Mouse (Mus musculus) lung, postnatal 10 days (tissue): ENCODE measurements at regions not wholly inside any gene's neighbourhood (a gene's known extent, or its start where the extent isn't known, plus 50 kb on each side); places are given as distances from the start of the nearest gene placed in this dataset.

Experiments
- DNase-seq: peaks from one replicate; pipeline ENCODE4 v3.0.0; 2021

DNA sequence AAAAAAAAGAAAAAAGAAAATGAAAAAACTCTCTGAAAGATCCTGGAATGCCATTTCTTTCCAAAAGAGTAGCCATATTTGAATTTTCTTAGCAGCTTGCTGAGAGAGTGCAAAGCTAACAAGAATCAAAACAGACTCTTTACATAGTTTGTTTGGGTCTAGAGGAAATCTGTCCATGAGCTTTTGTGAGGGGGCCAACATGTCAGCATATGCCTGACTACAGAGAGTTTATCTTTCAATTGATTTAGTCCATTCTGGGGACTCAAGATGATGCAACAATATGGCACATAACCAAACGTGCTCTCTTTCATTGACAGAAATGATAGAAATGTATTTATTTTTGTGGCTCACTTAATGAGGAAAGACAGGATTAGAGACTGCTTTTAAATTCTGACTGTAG is 822.8 kb upstream of the Acvr2a start:
- no peak for DNase-seq

DNA sequence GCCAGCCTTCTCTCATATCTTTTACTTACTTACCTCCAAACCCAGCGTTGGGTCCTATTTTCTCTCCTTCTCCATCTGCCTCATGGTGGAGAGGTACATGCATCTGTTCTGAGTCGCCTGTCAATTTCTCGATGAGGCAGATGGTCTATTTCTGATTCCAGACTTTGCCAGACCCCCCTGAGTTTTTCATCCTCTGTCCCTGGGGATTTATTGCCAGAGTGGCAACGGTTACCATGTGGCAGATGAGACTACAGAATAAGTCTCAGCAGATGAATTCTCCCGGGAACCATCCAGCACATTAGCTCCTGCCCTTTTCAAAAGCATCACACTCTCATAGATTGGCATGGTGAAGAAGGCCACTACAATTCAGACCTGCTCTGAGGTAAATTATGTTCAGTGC is 819.7 kb upstream of the Acvr2a start:
- DNase-seq: no peak

DNA sequence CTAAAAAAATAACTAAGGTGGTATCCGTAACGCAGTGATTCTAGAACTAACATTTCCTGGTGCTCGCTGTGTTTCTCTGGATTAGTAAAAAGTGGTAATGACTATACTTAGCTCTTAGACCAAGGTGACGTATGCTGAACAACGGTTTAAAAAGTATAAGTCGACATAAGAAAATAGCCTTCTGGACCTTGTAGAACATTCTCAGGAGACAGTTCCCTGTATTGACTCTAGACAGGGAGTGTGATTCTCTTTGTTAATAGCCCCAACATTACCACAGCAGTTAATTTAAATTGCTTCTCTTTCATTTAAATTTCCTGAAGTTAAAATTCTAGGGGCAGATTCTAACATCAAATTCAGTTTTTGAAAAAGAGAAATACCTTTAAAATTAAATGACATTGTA is 812.7 kb upstream of the Acvr2a start:
- DNase-seq: no peak

DNA sequence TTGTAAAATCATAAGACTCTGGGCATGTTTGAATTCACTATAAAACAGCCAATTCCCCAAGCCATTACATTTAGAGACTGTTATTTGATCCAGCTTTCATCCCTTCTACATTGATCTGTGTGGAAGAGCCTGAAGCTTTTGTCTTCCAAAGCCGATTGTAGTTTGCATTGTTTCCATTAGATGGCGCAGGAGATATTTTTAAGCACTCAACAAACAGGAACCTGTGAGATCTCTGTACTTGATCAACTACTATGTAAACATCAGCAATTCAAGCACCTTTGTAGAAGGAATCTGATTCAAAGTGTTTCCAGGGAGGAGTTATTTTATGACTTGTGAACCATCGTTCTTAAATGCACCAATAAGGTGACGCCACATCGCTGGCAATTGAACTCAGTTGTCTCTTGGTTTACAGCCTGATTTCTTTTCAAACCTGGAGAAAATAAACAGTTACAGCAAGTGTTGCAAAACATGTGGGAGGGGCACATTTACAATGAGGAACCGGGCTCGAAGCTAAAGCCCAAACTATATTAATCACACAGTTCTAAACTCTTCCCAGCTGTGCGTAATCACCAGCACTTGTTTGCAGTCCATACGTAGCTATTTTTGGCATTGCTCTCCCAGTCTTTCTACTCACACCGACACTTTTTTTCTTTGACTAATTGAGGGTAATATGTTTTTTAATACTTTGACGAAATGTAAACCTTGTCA is 812.0 kb upstream of the Acvr2a start:
- peak; percentile 74 for DNase-seq

DNA sequence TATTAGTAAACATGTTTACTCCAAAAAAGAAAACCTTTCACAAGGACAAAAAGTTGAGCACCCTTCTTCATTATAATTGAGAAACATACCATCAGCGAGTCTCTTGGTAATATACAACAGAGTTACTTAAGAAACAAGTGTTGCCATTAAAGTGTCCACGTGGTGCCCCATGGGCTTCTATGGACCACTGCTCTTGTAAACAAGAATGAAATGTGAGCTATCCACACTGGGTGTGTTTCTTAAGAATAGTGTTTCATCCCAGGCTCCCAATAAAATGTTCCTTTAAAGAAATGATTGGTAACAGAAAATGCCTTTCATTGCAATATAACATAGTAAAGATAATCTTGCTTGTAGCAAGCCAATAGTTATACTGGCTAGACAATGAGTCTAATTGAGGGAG is 803.6 kb upstream of the Acvr2a start:
- DNase-seq: no peak

DNA sequence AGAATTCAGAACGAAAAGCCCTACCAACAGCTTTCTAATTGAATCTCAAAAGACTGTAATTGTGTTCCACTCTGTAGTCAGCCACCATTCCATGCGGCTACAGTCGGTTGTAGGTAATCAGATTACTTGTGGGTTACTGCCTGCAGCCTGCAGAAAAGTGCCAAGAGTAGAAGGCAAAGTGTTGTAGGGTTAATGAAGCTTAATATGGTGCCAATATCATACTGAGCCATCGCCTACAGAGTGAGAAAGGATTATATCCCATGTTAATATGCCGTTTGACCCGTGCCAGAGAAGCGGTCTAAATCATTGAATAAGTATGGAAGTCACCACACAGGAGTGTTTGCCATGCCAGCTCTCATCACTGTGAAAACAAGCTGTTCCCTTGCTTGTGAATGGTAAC is 786.4 kb upstream of the Acvr2a start:
- no peak for DNase-seq

DNA sequence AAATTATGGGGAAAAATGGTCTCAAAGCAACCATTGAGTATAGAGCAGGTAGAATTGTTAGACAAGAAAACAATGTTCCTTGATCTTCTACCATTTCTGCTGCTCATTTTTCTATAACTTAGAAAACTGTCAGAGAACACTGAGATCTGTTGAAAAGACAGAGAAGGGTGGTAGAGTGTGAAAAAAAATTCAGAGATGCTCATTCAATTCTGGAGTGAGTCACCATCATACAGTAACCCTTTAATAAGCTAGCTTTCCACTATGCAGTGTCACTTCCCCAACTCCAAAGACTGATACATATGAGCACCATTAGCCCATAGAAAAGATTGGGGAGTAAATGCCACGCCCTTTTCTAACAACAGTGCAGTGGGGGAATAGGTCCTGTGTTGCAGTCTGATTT is 752.5 kb upstream of the Acvr2a start:
- DNase-seq: no peak

DNA sequence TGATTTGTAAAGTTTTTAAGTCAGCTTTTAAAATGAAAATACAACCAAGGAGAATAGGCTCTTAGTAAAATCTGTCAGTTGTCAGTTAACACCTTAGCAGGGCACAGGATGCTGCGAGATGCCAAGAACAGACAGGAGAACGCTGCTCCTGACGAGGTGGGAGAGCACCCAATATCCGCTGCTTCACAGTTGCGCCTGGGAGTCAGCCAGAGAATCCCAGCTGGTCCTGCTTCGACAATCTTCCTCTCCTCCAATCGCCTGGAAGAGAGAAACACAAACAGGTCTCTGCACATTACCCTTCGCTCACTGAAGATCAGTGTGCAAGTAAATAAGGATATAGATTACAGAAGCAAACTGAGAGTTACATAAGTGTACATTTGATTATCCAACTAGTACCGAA is 750.5 kb upstream of the Acvr2a start:
- DNase-seq: peak; percentile 47

DNA sequence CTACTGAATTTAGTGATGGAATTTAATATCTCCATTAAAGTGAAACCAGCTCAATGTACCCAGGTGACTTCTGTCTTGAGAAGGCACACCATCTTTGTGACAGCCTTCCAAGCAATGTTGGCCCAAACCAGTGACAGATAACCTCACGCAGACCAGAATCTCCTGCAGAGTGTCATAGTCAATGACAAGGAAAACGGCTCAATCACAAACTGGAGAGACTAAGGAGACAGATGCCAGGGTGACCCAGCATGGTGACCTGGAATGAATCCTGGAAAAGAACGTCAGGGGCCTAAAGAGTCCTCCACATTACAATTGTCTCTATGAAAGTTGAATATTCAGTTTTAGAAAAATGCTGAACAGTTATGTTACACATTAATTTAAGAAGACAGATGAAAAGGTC is 748.7 kb upstream of the Acvr2a start:
- no peak for DNase-seq

DNA sequence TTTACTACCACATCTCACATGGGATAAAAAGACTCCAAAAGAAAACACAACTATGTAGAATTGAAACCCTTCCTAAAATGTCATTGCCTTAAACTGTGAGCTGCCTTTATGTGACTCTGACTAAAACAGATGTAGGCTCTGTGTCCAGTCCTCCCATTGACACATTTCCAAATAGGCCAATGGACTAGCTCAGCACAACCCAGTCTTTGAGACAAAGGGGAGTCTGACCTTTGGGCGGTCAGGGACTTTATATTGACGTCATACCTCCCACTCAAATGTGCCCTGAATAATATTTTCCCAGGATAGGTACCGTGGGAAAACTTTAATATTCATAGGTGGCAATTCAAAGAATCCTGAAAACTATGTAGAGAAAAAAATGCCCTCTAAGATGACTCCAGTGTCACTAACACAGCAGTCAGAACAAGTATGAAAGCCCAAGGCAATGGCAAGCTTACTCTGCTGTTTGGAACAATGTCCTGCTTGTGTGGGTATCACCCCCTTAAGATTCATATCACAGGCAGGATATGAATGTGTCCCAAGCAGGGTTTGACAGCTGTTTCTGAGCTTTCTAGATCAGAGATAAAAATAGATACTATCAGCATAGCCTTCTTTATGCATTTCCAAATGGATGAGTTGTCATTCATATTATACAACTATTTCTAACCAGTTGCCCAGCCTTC is 731.6 kb upstream of the Acvr2a start:
- DNase-seq: no peak

DNA sequence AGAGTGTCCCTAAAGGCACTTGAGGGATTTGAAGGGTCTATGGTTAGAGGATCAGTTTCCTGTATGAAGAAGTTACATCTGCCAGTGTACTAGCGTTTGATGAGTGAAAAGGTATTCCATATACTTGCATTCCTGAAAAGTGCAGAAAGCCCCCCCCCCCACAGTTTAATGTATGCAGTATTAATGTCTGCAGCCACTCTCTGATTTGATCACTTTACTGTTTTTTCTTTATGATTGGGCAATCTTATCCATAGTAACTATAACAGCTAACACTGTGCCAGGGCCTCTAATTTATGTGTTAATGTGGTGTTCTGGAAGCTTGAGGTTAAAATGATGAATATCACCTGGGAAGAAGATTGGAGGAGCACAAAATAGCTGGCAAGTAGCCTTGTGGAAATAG is 715.6 kb upstream of the Acvr2a start:
- DNase-seq: no peak

DNA sequence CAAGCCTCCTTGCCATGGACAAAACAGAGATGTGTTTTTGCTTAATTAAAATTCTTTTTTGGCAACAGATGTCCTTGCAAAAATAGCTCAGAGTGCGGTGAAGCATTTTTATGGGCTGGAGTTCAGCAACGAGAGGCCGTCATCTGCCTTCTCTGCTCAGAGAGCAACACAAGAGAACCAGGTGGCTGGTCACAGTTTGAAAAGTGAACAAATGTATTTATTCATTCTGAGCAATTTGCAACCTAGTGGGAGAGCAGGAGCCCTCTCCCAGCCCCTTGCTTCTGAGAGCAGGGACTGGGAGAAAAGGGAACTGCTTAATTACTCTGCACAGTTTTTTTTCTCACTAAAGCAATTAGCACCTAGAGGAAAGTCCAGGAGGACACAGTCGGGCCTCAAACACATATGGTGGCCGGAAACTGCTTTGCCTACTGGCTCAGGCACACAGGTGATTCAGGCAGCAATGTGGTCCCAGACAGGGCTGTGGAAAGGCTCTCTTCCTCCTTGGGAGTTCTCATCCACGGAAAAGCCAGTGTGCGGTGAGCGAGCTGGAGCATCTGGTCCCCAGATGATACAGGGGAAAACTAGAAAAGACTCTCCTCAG is 714.9 kb upstream of the Acvr2a start:
- no peak for DNase-seq

DNA sequence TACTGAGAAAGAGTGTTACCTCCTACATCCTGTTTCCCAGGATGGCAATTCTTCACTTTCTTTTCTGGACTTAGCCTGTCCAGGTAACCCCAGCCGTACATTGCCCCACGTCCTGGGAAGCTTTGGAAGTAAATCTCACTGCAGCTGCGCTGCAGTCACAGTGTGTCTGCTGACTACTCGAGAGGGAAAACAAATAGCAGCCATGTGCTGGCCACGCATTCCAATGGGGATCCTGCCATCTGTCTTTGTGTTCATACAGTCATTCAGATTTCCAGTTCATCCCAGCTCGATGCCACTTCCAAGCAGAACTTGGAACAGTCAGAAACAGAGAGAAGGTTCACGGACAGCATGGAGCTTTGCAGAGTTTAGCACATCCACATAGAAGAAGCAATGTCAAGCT is 690.2 kb upstream of the Acvr2a start:
- no peak for DNase-seq

DNA sequence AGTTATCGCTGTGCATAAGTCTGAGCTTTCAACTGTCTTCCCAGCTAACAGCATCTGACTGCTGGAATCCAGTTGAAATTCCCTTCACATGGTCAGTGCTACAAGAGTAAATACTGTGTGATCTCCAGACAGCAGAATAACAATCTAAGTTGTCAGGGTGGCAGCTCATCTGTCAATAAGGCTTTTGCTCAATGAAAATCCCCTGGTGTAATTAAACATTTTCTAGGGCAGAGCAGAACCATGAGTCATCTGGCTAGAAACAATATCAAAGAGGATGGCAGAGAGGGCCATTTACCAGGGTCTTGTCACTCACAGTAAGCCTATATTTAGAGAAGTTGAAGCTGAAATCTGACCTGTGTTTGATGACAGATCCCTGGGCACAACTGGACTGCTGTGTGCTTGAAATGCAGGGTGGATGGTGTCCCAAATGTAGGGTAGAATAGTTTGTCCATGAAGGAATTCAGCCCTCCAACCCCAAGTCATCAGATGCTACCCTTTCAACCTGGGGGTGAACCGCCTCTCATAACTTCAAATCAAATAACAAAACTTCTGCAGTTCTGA is 675.8 kb upstream of the Acvr2a start:
- DNase-seq: no peak

DNA sequence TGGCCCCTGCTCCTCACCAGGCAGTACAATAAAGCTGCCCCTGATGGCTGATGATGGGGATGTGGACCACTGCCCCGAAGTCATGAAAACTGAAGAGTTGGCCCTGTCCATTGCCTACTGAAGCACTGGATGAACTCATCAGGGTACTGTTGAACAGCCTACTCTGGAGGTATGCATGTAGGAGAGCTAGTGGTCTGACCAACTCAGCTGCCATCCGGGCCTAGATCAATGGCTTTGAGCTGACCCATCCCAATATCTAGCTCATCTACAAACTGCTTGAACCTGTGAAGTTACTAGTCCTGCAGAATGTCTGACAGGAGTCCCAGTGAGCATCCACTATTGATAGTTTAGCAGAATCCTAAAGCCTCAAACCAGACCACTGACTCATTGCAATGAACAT is 672.6 kb upstream of the Acvr2a start:
- no peak for DNase-seq

DNA sequence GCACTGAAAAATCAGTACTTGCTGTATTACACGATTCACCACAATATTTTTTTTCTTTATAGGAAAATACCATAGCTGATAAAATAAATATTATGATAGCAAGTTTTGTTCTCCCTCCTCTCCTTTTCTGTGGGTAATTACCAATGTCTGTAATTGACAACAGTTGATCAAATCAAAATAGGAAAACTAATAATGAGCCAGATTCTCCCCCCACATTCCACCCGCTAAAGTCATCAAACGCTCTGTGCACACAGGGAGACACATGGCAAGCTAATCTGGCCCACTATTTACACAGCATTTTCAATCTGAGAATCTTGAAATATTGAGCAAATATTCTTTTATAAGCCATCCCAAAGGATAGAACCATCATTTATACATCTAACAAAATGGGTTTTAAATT is 659.2 kb upstream of the Acvr2a start:
- DNase-seq: no peak

DNA sequence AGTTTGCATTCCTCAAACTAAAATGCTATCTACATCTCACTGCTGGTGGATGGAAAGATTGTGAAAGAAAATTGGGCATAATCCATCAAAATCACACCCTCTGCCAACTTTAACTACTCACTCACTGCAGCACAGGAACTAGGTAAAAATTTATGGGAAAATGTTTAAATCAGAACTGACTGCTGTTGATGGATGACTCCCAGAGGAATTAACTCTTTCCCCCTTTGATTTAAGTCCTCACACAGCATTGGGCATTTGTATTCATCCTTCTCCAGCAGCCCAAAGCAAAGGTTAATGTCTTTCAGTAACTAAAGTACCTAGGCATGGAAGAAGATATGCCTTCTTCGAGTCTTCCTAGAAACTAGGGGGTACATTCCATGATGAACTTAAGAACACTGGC is 641.3 kb upstream of the Acvr2a start:
- DNase-seq: no peak

DNA sequence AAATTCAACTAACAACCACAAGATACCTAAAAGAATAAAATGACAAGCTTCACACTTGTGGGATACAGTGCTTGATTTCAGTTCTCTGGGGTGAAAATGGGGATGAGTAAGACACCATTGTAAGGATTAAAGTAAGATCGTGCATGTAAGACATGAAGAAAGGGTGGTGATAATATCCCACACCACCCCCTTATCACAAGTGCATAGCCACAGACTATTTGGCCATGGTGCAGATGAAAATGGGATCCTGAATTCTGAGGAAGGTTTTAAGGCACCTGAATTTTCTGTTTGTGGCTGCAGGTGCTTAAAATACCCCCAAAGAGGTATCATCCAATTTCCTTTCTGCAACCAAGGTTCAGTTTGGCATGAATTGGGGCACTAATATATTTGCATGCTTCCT is 627.7 kb upstream of the Acvr2a start:
- no peak for DNase-seq

DNA sequence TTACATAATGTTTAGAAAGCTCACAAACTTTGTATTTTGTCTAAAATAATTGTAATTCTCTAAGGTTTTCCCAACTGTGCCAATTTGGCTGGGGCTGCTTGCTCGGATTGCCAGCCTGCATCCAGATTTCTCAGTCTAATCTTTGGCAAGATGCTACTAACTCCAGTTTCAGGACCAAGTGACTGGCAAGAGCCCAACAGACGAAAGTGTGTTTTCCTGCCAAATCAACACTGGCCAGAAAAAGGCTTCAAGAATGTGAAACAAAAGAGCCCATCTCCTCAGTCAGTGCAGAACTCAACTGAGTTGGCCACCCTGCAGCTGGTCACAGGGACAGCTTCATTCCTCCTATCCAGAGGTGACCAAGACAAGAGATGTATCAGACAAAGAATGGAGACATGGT is 627.3 kb upstream of the Acvr2a start:
- peak; percentile 61 for DNase-seq

DNA sequence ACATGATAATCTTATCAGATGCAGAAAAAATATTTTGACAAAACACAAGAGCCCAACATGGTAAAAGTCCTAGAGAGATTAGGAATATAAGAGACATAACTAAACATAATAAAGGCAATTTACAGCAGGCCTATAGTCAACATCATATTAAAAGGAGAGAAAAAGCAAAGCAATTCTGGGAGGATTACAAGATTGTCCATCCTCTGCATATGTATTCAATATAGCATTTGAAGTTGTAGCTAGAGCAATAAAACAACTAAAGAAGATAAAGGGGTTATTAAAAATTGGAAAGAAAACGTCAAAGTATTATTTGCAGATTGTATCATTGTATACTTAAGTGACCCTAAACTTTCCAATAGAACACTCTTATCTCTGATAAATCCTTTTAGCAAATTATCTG is 602.1 kb upstream of the Acvr2a start:
- DNase-seq: no peak

DNA sequence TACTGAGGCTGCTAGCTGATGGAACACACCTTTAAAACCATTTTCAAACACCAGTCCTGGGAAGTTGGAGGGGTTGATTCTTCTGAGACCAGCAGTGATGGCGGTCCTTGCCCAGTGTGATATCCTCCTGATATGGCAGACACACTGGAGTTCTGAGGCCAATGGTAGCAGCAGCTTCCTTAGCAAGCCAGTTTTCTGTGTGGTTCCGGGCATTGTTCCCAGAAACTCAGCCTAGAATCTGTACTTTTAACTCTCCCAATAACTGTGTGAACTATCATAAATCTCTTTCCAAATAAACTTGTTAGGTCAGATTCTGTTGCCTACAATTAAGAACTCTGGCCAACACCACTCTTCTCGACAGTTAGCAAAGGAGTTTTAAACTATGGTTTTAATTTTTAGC is 593.1 kb upstream of the Acvr2a start:
- DNase-seq: peak; percentile 56

DNA sequence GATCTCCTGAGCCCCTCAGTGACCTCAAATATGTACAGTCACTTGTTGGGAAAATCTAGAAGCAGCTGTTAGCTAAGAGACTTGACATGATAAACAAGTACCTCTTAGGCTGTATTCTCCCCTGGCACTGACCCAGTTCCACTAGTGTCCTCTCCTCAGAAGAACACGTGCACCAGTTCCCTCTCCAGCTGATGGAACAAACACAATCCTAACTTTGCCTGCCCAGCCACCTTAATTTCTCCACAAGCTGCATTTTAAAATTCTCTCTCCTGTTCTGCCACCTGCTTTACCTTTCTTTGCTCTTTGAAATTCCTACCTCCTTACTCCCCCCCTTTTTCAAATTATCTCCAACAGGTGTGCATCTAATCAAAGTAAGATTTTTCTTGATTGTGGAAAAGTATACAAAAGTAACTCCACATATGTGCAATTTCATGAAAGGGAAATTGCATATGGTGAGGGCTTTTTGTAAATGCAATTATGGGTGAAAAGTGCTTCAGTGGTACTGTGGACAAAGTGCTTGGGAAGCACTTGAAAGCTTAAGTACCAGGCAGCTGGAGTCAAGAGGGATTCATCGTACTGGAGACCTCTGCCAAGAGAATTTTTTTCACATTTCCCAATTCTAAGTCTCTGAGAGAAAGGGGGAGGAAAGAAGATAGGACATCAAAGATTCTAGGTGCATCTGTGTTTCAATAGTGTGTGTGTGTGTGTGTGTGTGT is 590.7 kb upstream of the Acvr2a start:
- DNase-seq: peak; percentile 6

DNA sequence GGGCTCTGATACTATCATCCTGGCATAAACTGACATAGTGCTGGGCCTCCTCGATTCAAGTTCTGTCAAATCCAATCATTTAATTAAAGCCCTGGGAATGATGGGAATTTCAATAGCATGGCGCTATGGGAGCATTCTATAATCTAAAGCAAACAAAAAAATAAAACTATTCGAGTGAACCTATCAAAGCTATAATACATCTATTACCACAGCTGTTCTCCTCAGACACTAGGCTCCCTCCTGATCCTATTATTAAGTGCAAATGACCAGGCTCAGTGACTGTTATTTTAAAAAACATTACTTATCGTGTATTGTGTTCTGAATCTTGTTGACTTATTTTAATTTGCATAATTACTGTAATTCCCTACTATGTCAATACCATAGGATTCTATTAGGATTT is 563.7 kb upstream of the Acvr2a start:
- no peak for DNase-seq

DNA sequence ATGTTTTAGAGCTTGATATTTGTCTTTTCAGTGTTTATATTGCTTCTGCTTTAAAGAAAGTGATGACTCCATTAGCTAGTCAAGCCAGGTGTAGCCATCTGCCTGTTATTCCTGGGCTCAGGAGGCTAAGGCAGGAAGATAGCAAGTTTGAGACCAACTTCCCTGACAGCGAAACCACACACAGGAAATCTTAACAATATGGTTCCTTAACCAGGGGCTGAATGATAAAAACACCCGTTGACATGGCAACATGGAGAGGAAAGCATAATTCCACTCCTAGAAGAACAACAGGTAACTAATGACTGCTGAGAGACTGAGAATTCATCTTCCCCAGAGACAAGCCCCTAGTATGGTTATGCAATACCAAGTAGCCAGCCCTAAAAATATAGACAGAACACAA is 553.6 kb upstream of the Acvr2a start:
- no peak for DNase-seq
